Mouse (Mus musculus) embryonic facial prominence, embryonic 14.5 days (tissue): ENCODE measurements around the gene Tmem44. TPM values are rescaled to one million over a fixed set of nuclear protein-coding genes. Genes with fewer than 3 reads are reported as not detected.
A peak's percentile ranks its signal among the peaks of the same experiment; 100 is the strongest.

Source experiments
- ATAC-seq: fragments of 200-750 bp; cut with Nextera tagmentation; 2 replicates; pipeline ENCODE4 v1.8.0; 2017; ENCODE audit warnings: low read depth, moderate number of reproducible peaks, moderate TSS enrichment
- DNase-seq: peaks from one replicate; pipeline ENCODE4 v3.0.0-alpha.2; 2015; ENCODE audit warnings: low spot score
- H3K27ac ChIP-seq: fragments of 300-500 bp; sonication (generic); replicated peaks from 2 replicates; pipeline ENCODE4 v1.5.1; 2014; ENCODE audit warnings: low read depth, mild to moderate bottlenecking, low read length, moderate library complexity
- H3K27me3 ChIP-seq: fragments of 300-500 bp; sonication (generic); replicated peaks from 2 replicates; pipeline ENCODE4 v1.6.1; 2014; ENCODE audit warnings: low read length; ENCODE audit not compliant: control insufficient read depth, insufficient read depth
- H3K36me3 ChIP-seq: fragments of 300-500 bp; sonication (generic); 2 replicates; pipeline ENCODE4 v1.6.1; 2014; ENCODE audit warnings: low read length, mixed read lengths; ENCODE audit not compliant: control insufficient read depth, insufficient read depth
- H3K4me1 ChIP-seq: fragments of 300-500 bp; sonication (generic); 2 replicates; pipeline ENCODE4 v1.6.1; 2014; ENCODE audit warnings: antibody characterized with exemption, low read length; ENCODE audit not compliant: control insufficient read depth, insufficient read depth
- H3K4me2 ChIP-seq: fragments of 300-500 bp; sonication (generic); 2 replicates; pipeline ENCODE4 v1.6.1; 2014; ENCODE audit warnings: low read depth, mild to moderate bottlenecking, low read length, moderate library complexity, mixed read lengths
- H3K4me3 ChIP-seq: fragments of 300-500 bp; sonication (generic); 2 replicates; pipeline ENCODE4 v1.5.1; 2014; ENCODE audit warnings: low read depth, mild to moderate bottlenecking, low read length
- H3K9ac ChIP-seq: fragments of 300-500 bp; sonication (generic); 2 replicates; pipeline ENCODE4 v1.6.1; 2014; ENCODE audit warnings: low read depth, mild to moderate bottlenecking, low read length, moderate library complexity, mixed read lengths
- H3K9me3 ChIP-seq: fragments of 300-500 bp; sonication (generic); 2 replicates; pipeline ENCODE4 v1.6.1; 2016; ENCODE audit warnings: low read length; ENCODE audit not compliant: control insufficient read depth
- WGBS: fragments of 180-500 bp; shearing (Covaris S2); extraction: QIAGEN DNeasy Blood & Tissue Kit; methylation state at CpG from one replicate; pipeline ENCODE4 v1.1.7; 2014; 5-methylcytosine and 5-hydroxymethylcytosine counted together
- polyA plus RNA-seq: library from polyadenylated mRNA; unstranded; fragments of >200 nt; fragmentation: Nextera tagmentation; extraction: Ambion mirVana; gene quantifications from 2 replicates; pipeline ENCODE4 v1.2.1, GENCODE M21; 2014

The Tmem44 gene
- polyA plus RNA-seq, 1 experiment from 2014 or later, result 13.8 TPM

GRCm38 (mm10) chr16:30511563-30512340 lies 38.9 kb downstream of the Tmem44 start:
- Histone ChIP-seq H3K36me3 (peaks cover 14% of the 10 kb centered on the region; the same call in 1 of the 2 replicates), H3K9ac (peak overlapping the region; percentile 79), H3K4me1 (peaks cover 17% of the 10 kb centered on the region), H3K4me2 (peak overlapping the region; percentile 67), H3K27ac (no peak overlapping the region), H3K27me3 (no peaks in the 10 kb centered on the region), H3K9me3 (0 out of 2 replicates have a peak, but pooled peaks cover 4% of the 10 kb centered on the region), H3K4me3 (peak overlapping the region; percentile 70)
- DNase-seq (no peak), ATAC-seq (no peak)
- WGBS, result 80% methylated on average over 13 of the region's 13 CpGs

GRCm38 (mm10) chr16:30510504-30511451 lies 39.9 kb downstream of the Tmem44 start:
- DNase-seq (peak; percentile 91), ATAC-seq (peak; percentile 90)
- Histone ChIP-seq H3K27ac (peak overlapping the region; percentile 87), H3K9ac (peak overlapping the region; percentile 79), H3K4me2 (peak overlapping the region; percentile 67), H3K4me1 (peaks cover 17% of the 10 kb centered on the region), H3K36me3 (peaks cover 14% of the 10 kb centered on the region; the same call in 1 of the 2 replicates), H3K4me3 (peak overlapping the region; percentile 70), H3K9me3 (0 out of 2 replicates have a peak, but pooled peaks cover 4% of the 10 kb centered on the region), H3K27me3 (no peaks in the 10 kb centered on the region)
- 3% methylated on average over 44 of the region's 44 CpGs for WGBS

DNA sequence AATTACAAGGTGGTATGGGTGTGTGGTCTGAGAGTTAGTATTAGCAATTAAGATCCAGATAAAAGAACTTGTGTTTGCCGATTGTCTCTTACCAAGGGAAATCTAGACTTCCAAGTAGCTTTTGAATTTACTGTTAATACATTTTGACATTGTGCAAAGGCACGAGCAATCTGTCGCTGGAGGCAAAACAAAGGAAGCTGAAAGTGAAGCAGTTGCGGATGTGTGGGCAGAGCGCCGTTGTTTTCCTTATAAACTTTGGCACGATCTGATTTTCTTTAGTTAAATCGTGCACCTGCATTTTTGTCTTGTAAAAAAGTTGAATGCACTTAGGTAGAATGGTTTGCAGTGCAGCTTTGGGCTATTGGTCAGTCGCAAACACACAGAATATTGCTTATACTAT lies 40.6 kb downstream of the Tmem44 start:
- peak overlapping the region; percentile 79 for H3K9ac ChIP-seq
- peak overlapping the region; percentile 70 for H3K4me3 ChIP-seq
- H3K9me3 ChIP-seq, result no peaks in the 10 kb centered on the region
- DNase-seq (no peak), ATAC-seq (no peak)
- H3K27me3 ChIP-seq, result no peaks in the 10 kb centered on the region
- H3K4me2 ChIP-seq, result peak overlapping the region; percentile 67
- 41% methylated on average over 9 of the region's 9 CpGs for WGBS
- H3K4me1 ChIP-seq, result peaks cover 17% of the 10 kb centered on the region
- H3K27ac ChIP-seq, result peak overlapping the region; percentile 87
- H3K36me3 ChIP-seq, result 0 out of 2 replicates have a peak, but pooled peaks cover 7% of the 10 kb centered on the region

- H3K4me2 ChIP-seq, result no peak overlapping the region
- no peak overlapping the region for H3K9ac ChIP-seq
- H3K36me3 ChIP-seq, result 0 out of 2 replicates have a peak, but pooled peaks cover 6% of the 10 kb centered on the region
- H3K27ac ChIP-seq, result no peak overlapping the region
- DNase-seq, result no peak
- H3K27me3 ChIP-seq, result no peaks in the 10 kb centered on the region
- H3K4me3 ChIP-seq, result no peak overlapping the region
- H3K9me3 ChIP-seq, result no peaks in the 10 kb centered on the region
- no peak for ATAC-seq
- H3K4me1 ChIP-seq, result peaks cover 17% of the 10 kb centered on the region
- WGBS, result 92% methylated on average over 12 of the region's 12 CpGs
Measured at GRCm38 (mm10) chr16:30509340-30509739, 41.3 kb downstream of the Tmem44 start.

DNA sequence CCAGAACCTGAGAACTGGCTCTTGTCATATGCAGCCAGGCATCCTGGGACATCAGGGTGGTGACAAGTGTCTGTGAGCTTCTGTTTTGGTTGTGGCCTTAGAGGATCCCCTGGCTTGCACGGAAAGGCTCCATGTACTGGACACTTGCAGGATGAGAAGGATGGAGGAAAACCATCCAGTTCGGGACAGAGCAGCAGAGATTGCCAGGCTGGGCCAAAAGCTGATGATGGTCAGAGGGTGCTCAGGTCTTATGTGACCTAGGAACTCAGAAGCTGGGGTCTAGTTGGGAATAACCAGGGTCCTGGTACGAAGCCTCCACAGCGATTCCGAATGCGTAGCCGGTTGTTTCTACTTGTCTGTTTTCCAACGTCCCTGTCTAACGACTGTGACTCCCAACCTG lies 41.9 kb downstream of the Tmem44 start:
- Histone ChIP-seq H3K4me2 (no peak overlapping the region), H3K27ac (no peak overlapping the region), H3K4me3 (no peak overlapping the region), H3K9me3 (no peaks in the 10 kb centered on the region), H3K27me3 (no peaks in the 10 kb centered on the region), H3K9ac (no peak overlapping the region), H3K36me3 (no peaks in the 10 kb centered on the region), H3K4me1 (peaks cover 17% of the 10 kb centered on the region)
- ATAC-seq (no peak), DNase-seq (no peak)
- 92% methylated on average over 9 of the region's 9 CpGs for WGBS

DNA sequence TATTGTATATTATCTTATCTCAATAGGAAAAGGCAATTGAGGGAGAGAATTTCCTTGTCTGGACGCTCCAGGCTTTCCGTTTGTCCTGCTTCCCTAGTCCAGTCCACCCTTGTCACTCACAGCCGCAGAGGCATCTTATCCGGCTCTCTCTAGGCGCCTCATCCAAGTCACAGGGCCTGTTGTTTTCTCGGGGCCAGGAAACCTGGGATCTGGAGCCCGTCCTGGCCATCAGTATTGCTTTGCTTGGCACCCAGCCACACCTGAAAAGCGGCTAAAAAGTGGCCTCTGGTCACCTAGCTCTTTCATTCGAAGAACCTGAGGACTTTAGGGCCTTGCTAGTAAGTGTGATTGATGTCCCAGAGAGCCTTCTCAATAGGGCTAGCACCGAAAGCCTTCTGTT lies 43.5 kb downstream of the Tmem44 start:
- no peaks in the 10 kb centered on the region for H3K27me3 ChIP-seq
- WGBS, result 60% methylated on average over 10 of the region's 10 CpGs
- H3K27ac ChIP-seq, result no peak overlapping the region
- no peak overlapping the region for H3K4me3 ChIP-seq
- no peak for ATAC-seq
- no peak overlapping the region for H3K4me2 ChIP-seq
- no peak for DNase-seq
- peaks cover 11% of the 10 kb centered on the region for H3K4me1 ChIP-seq
- no peaks in the 10 kb centered on the region for H3K36me3 ChIP-seq
- no peaks in the 10 kb centered on the region for H3K9me3 ChIP-seq
- H3K9ac ChIP-seq, result no peak overlapping the region

GRCm38 (mm10) chr16:30505311-30506031 lies 45.2 kb downstream of the Tmem44 start:
- Histone ChIP-seq H3K27me3 (no peaks in the 10 kb centered on the region), H3K4me1 (peaks cover 4% of the 10 kb centered on the region; the same call in 1 of the 2 replicates), H3K9me3 (no peaks in the 10 kb centered on the region), H3K9ac (no peak overlapping the region), H3K36me3 (no peaks in the 10 kb centered on the region), H3K4me3 (no peak overlapping the region), H3K4me2 (no peak overlapping the region), H3K27ac (no peak overlapping the region)
- no peak for DNase-seq
- no peak for ATAC-seq
- 67% methylated on average over 11 of the region's 11 CpGs for WGBS

DNA sequence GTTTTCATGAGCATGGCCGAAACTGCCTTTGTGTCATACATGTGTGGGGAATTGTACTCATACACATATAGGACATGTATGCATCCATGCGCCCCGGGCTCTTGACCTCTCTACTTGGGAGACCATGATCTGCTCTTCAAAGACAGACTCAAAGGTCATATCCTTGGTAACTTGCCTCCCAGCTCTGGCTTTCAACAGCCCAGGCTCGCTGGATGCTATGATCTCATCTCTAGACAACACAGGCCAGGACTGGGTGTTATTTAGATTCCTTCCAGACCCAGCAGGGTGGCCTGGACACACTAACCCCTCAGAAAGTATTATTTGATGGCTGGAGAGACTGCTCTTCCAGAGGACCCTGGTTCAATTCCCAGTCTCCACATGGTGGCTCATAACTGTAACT lies 45.8 kb downstream of the Tmem44 start:
- Histone ChIP-seq H3K4me2 (no peak overlapping the region), H3K36me3 (no peaks in the 10 kb centered on the region), H3K27ac (no peak overlapping the region), H3K4me1 (no peaks in the 10 kb centered on the region), H3K27me3 (no peaks in the 10 kb centered on the region), H3K4me3 (no peak overlapping the region), H3K9me3 (no peaks in the 10 kb centered on the region), H3K9ac (no peak overlapping the region)
- ATAC-seq, result no peak
- no peak for DNase-seq
- 80% methylated on average over 4 of the region's 4 CpGs for WGBS
